Comparison of ENCODE assay signal across 8 mouse cellular contexts in genomic region chr3:105687324-105688060, GRCm38 (mm10). TPM values are rescaled to one million over a fixed set of nuclear protein-coding genes. Genes with fewer than 3 reads are reported as not detected.
DNase-seq lines count a peak whose midpoint lies in the region; ATAC-seq and TF ChIP-seq lines count a peak whose summit lies in the region.

TSS of gene Ddx20 (minus strand) at chr3:105687574.

- DNase-seq in ES-E14 (ENCODE audit: low read depth, low spot score) = peak; percentile 94
- DNase-seq in cerebellum, adult 11-12 months = peak; percentile 96
- DNase-seq in heart, postnatal 25 days (ENCODE audit: low spot score) = peak; percentile 93
- DNase-seq in layer of hippocampus, adult 18-20 months (ENCODE audit: low spot score in 2 of 2) = peak; percentile 92 to 94
- DNase-seq in lung, adult 2 months = peak; percentile 90
- DNase-seq in thymus, adult 18-20 months = peak; percentile 89 to 95

- H3K9ac ChIP-seq in ES-E14 (ENCODE audit: insufficient read depth, low read depth, low read length, poor library complexity, severe bottlenecking) = peak within 1 kb of the TSS; percentile 100
- H3K9ac ChIP-seq in forebrain, embryonic 15.5 days (replicated peaks) = peak within 1 kb of the TSS; percentile 84

- H3K4me1 ChIP-seq in ES-E14 (ENCODE audit: control insufficient read depth in 2 of 2, insufficient read depth in 2 of 2, low read length in 2 of 2, poor library complexity in 1 of 2) = no peaks in the 10 kb centered on the region
- peaks cover 18% of the 10 kb centered on the region for H3K4me1 ChIP-seq in forebrain, embryonic 15.5 days
- peaks cover 3% of the 10 kb centered on the region; the same call in 1 of the 2 replicates for H3K4me1 ChIP-seq in lung, adult 2 months (ENCODE audit: control insufficient read depth, insufficient read depth, low read length)

- in situ Hi-C loops in ES-E14 (cut with MboI; ENCODE audit: low sequenced_read_pairs in 2 of 2, unreplicated experiment in 2 of 2) = no loop called here

- peak; percentile 70 for TF ChIP-seq CTCF in lung, adult 2 months (IDR thresholded peaks at IDR 0.05; ENCODE audit: insufficient read depth, low read length)

- peak; percentile 69; the same call in 1 of the 2 replicates for TF ChIP-seq POLR2A in lung, adult 2 months (IDR thresholded peaks at IDR 0.05; ENCODE audit: borderline replicate concordance, extremely low read depth, low read depth, low read length)

- H3K9me3 ChIP-seq in ES-E14 (ENCODE audit: control insufficient read depth, insufficient read depth, low read depth, low read length) = no peaks in the 10 kb centered on the region
- H3K9me3 ChIP-seq in forebrain, embryonic 15.5 days = no peaks in the 10 kb centered on the region

- H3K27me3 ChIP-seq in forebrain, embryonic 15.5 days = no peaks in the 10 kb centered on the region

- WGBS in forebrain, embryonic 15.5 days = under 1% methylated on average over 72 of the region's 72 CpGs
- WGBS in lung, adult 2 months = 1% methylated on average over 71 of the region's 72 CpGs

- peak within 1 kb of the TSS; percentile 78 for H3K4me2 ChIP-seq in forebrain, embryonic 15.5 days (replicated peaks)

- H3K27ac ChIP-seq in ES-E14 (ENCODE audit: insufficient read depth, low read depth, low read length, poor library complexity, severe bottlenecking) = peak within 1 kb of the TSS; percentile 58
- H3K27ac ChIP-seq in forebrain, embryonic 15.5 days (replicated peaks) = peak within 1 kb of the TSS; percentile 78

- peaks cover 5% of the 10 kb centered on the region for H3K36me3 ChIP-seq in ES-E14 (ENCODE audit: control insufficient read depth, insufficient read depth, low read length, poor library complexity, severe bottlenecking)
- peaks cover 19% of the 10 kb centered on the region for H3K36me3 ChIP-seq in forebrain, embryonic 15.5 days

- intact Hi-C loops in heart, postnatal 25 days (cut with DNase I) = loop anchor here (1.0 to 5.0 kb wide), 4 partner anchors 39 to 271 kb away; partner anchors contain the start of gene Wdr77

- peak; percentile 98 for ATAC-seq in forebrain, embryonic 15.5 days (replicated peaks)
- peak; percentile 89 for ATAC-seq in neutrophil, adult 5-6 weeks (ENCODE audit: extremely low read depth, insufficient number of reproducible peaks, low FRiP score, poor library complexity, severe bottlenecking)

- peak within 1 kb of the TSS; percentile 77 to 100 for H3K4me3 ChIP-seq in ES-E14 (ENCODE audit: insufficient read depth in 1 of 2, low read depth in 1 of 2, low read length in 2 of 2, poor library complexity in 1 of 2, severe bottlenecking in 1 of 2)
- H3K4me3 ChIP-seq in forebrain, embryonic 15.5 days = peak within 1 kb of the TSS; percentile 72
- H3K4me3 ChIP-seq in lung, adult 2 months (replicated peaks; ENCODE audit: extremely low read depth, low read depth, low read length) = peak within 1 kb of the TSS; percentile 87

TF ChIP-seq in ES-E14, 5 proteins besides CTCF, POLR2A, EP300 and RAD21:
- TF ChIP-seq HCFC1 (IDR thresholded peaks at IDR 0.05; ENCODE audit: borderline replicate concordance, insufficient read depth, low read length) (peak; percentile 82), CHD2 (IDR thresholded peaks at IDR 0.05; ENCODE audit: low read depth, low read length) (peak; percentile 99), ZNF384 (IDR thresholded peaks at IDR 0.05; ENCODE audit: low read depth, low read length) (peak; percentile 100), ZC3H11A (IDR thresholded peaks at IDR 0.05; ENCODE audit: borderline replicate concordance, low read depth, low read length) (peak; percentile 20; the same call in 1 of the 2 replicates), MAFK (IDR thresholded peaks at IDR 0.05; ENCODE audit: insufficient read depth, low read depth, low read length) (no peak)

RNA-seq across cellular contexts. Expression of gene Ddx20, which starts in this region (rescaled TPM):
- 35.7 and 46.7 TPM in 2 replicates for total RNA-seq in ES-E14 (2012; rRNA removed)
- polyA plus RNA-seq in forebrain, embryonic 15.5 days (2015; fragmentation: Nextera tagmentation; extraction: Ambion mirVana) = 31.6 and 33.6 TPM in 2 replicates
- 10 to 100 TPM in 1 of 2 experiments, 1 to 10 TPM in 1; 9.0 to 10.2 TPM for total RNA-seq in heart, postnatal 25 days (2021)
- total RNA-seq in layer of hippocampus, adult 18-20 months (2021) = 10 to 100 TPM; 12.0 to 13.5 TPM
- 11.6 and 25.8 TPM in 2 replicates for polyA plus RNA-seq in lung, adult 2 months (2012; rRNA removed)
- 32.2 and 36.5 TPM in 2 replicates for total RNA-seq in neutrophil, adult 5-6 weeks (2017)

Comparison
In these comparisons a context has a peak if more than half of its experiments do, and no peak if none do; other contexts are left out.
1. Peak in every context shown above with its lines: DNase-seq, ATAC-seq, H3K4me3 ChIP-seq and H3K27ac ChIP-seq.